Mouse (Mus musculus) midbrain, embryonic 11.5 days (tissue): ENCODE data around the gene Reg2. TPM values are rescaled to one million over a fixed set of nuclear protein-coding genes. Genes with fewer than 3 reads are reported as not detected.

ENCODE experiments used
- ATAC-seq: fragments of 200-750 bp; cut with Nextera tagmentation; 2 replicates; pipeline ENCODE4 v1.8.0; 2017; ENCODE audit warnings: moderate TSS enrichment, moderate library complexity; ENCODE audit not compliant: low FRiP score
- DNase-seq: peaks from one replicate; pipeline ENCODE4 v3.0.0; 2015; ENCODE audit warnings: low spot score; ENCODE audit errors: missing footprints
- H3K27ac ChIP-seq: fragments of 300-500 bp; sonication (generic); 2 replicates; pipeline ENCODE4 v1.5.1; 2014; ENCODE audit warnings: low read depth, low read length
- H3K27me3 ChIP-seq: fragments of 300-500 bp; sonication (generic); 2 replicates; pipeline ENCODE4 v1.6.1; 2014; ENCODE audit warnings: mild to moderate bottlenecking, low read length, moderate library complexity, mixed read lengths; ENCODE audit not compliant: control insufficient read depth, insufficient read depth
- H3K36me3 ChIP-seq: fragments of 300-500 bp; sonication (generic); 2 replicates; pipeline ENCODE4 v1.6.1; 2014; ENCODE audit warnings: mild to moderate bottlenecking, low read length, moderate library complexity, mixed read lengths; ENCODE audit not compliant: control insufficient read depth, insufficient read depth
- H3K4me1 ChIP-seq: fragments of 300-500 bp; sonication (generic); 2 replicates; pipeline ENCODE4 v1.6.1; 2014; ENCODE audit warnings: low read length; ENCODE audit not compliant: control insufficient read depth, insufficient read depth
- H3K4me2 ChIP-seq: fragments of 300-500 bp; sonication (generic); 2 replicates; pipeline ENCODE4 v1.6.1; 2014; ENCODE audit warnings: mild to moderate bottlenecking, moderate library complexity
- H3K4me3 ChIP-seq: fragments of 300-500 bp; sonication (generic); 2 replicates; pipeline ENCODE4 v1.5.1; 2014; ENCODE audit warnings: low read depth, low read length
- H3K9ac ChIP-seq: fragments of 300-500 bp; sonication (generic); 2 replicates; pipeline ENCODE4 v1.6.1; 2014; ENCODE audit warnings: low read length
- H3K9me3 ChIP-seq: fragments of 300-500 bp; sonication (generic); 2 replicates; pipeline ENCODE4 v1.6.1; 2016; ENCODE audit warnings: low read length; ENCODE audit not compliant: control insufficient read depth
- WGBS: fragments of 180-500 bp; shearing (Covaris S2); extraction: QIAGEN DNeasy Blood & Tissue Kit; methylation state at CpG from one replicate; pipeline ENCODE4 v1.1.7; 2014; 5-methylcytosine and 5-hydroxymethylcytosine counted together
- polyA plus RNA-seq: library from polyadenylated mRNA; unstranded; fragments of >200 nt; fragmentation: Nextera tagmentation; extraction: Ambion mirVana; gene quantifications from 2 replicates; pipeline ENCODE4 v1.2.1, GENCODE M21; 2014

Gene Reg2
- polyA plus RNA-seq, 1 experiment from 2014 or later, result not detected

GRCm38 (mm10) chr6:78448409-78448808 is 53.0 kb downstream of the Reg2 start:
- DNase-seq, result no peak
- no peak overlapping the region for H3K4me3 ChIP-seq
- H3K9me3 ChIP-seq, result no peaks in the 10 kb centered on the region
- no peaks in the 10 kb centered on the region for H3K36me3 ChIP-seq
- no peaks in the 10 kb centered on the region for H3K27me3 ChIP-seq
- no peak overlapping the region for H3K4me2 ChIP-seq
- H3K9ac ChIP-seq, result no peak overlapping the region
- no peak overlapping the region for H3K27ac ChIP-seq
- no peaks in the 10 kb centered on the region for H3K4me1 ChIP-seq
- ATAC-seq, result no peak

GRCm38 (mm10) chr6:78452804-78453203 is 57.4 kb downstream of the Reg2 start:
- H3K27me3 ChIP-seq, result no peaks in the 10 kb centered on the region
- H3K4me2 ChIP-seq, result no peak overlapping the region
- no peak overlapping the region for H3K9ac ChIP-seq
- no peak overlapping the region for H3K4me3 ChIP-seq
- H3K9me3 ChIP-seq, result no peaks in the 10 kb centered on the region
- no peak overlapping the region for H3K27ac ChIP-seq
- no peaks in the 10 kb centered on the region for H3K36me3 ChIP-seq
- DNase-seq (no peak), ATAC-seq (no peak)
- H3K4me1 ChIP-seq, result no peaks in the 10 kb centered on the region
- 94% methylated on average over 2 of the region's 2 CpGs for WGBS

Other genes with a start within 250 kb of the Reg2 start
- not detected in 2 replicates for gene Reg3b, start 25.0 kb upstream of the Reg2 start, polyA plus RNA-seq
- not detected in 2 replicates for gene Reg3d, start 16.8 kb upstream of the Reg2 start, polyA plus RNA-seq
- not detected in 2 replicates for gene Reg3a, start 14.9 kb upstream of the Reg2 start, polyA plus RNA-seq
- gene Reg1, start 27.1 kb downstream of the Reg2 start, polyA plus RNA-seq, result not detected in 2 replicates
- not detected in 2 replicates for gene Reg3g, start 73.2 kb downstream of the Reg2 start, polyA plus RNA-seq